Mouse (Mus musculus) lung, adult 2 months (tissue): ENCODE data around the gene Kcnj11.

Experiments
- CTCF ChIP-seq: fragments of 200-500 bp; IDR thresholded peaks from 2 replicates; pipeline ENCODE4 v1.5.1; 2011; ENCODE audit warnings: mild to moderate bottlenecking, low read length, control low read depth; ENCODE audit not compliant: insufficient read depth
- POLR2A ChIP-seq: fragments of 200-500 bp; IDR thresholded peaks from 2 replicates; pipeline ENCODE4 v1.6.1; 2011; ENCODE audit warnings: low read depth, mild to moderate bottlenecking, control low read depth, low read length, borderline replicate concordance; ENCODE audit errors: extremely low read depth

GRCm38 (mm10) chr7:46096136-46096535, 4.4 kb downstream of the Kcnj11 start:
- peak; percentile 87 for TF ChIP-seq CTCF
- no peak for TF ChIP-seq POLR2A
